Mouse (Mus musculus) midbrain, embryonic 13.5 days (tissue): ENCODE results near the gene Gm34653. TPM values are rescaled to one million over a fixed set of nuclear protein-coding genes. Genes with fewer than 3 reads are reported as not detected.
"Not testable (repeated sequence)": the region's sequence is repeated elsewhere in the genome, so short reads cannot be mapped to it uniquely, and the experiment has no call there.

Source experiments
- ATAC-seq: fragments of 200-750 bp; cut with Nextera tagmentation; 2 replicates; pipeline ENCODE4 v1.8.0; 2017; ENCODE audit warnings: mild to moderate bottlenecking, moderate TSS enrichment, moderate library complexity
- H3K27ac ChIP-seq: fragments of 300-500 bp; sonication (generic); 2 replicates; pipeline ENCODE4 v1.5.1; 2015; ENCODE audit warnings: inconsistent platforms, mild to moderate bottlenecking, moderate library complexity
- H3K27me3 ChIP-seq: fragments of 300-500 bp; sonication (generic); 2 replicates; pipeline ENCODE4 v1.6.1; 2015; ENCODE audit warnings: mild to moderate bottlenecking, inconsistent platforms
- H3K36me3 ChIP-seq: fragments of 300-500 bp; sonication (generic); 2 replicates; pipeline ENCODE4 v1.6.1; 2015; ENCODE audit warnings: mild to moderate bottlenecking, inconsistent platforms
- H3K4me1 ChIP-seq: fragments of 300-500 bp; sonication (generic); replicated peaks from 2 replicates; pipeline ENCODE4 v1.6.1; 2015; ENCODE audit warnings: inconsistent platforms
- H3K4me2 ChIP-seq: fragments of 300-500 bp; sonication (generic); replicated peaks from 2 replicates; pipeline ENCODE4 v1.6.1; 2015; ENCODE audit warnings: moderate library complexity, mild to moderate bottlenecking, inconsistent platforms
- H3K4me3 ChIP-seq: fragments of 300-500 bp; sonication (generic); replicated peaks from 2 replicates; pipeline ENCODE4 v1.5.1; 2015; ENCODE audit warnings: mild to moderate bottlenecking, inconsistent platforms
- H3K9ac ChIP-seq: fragments of 300-500 bp; sonication (generic); replicated peaks from 2 replicates; pipeline ENCODE4 v1.6.1; 2015; ENCODE audit warnings: mild to moderate bottlenecking, inconsistent platforms
- H3K9me3 ChIP-seq: fragments of 300-500 bp; sonication (generic); 2 replicates; pipeline ENCODE4 v1.6.1; 2016; ENCODE audit warnings: mild to moderate bottlenecking, inconsistent platforms
- WGBS: fragments of 180-500 bp; shearing (Covaris S2); methylation state at CpG from one replicate; pipeline ENCODE4 v1.1.7; 2015; 5-methylcytosine and 5-hydroxymethylcytosine counted together
- polyA plus RNA-seq: library from polyadenylated mRNA; unstranded; fragments of >200 nt; fragmentation: Nextera tagmentation; extraction: Ambion mirVana; gene quantifications from 2 replicates; pipeline ENCODE4 v1.2.1, GENCODE M21; 2015

The Gm34653 gene
- polyA plus RNA-seq, 1 experiment from 2014 or later: 0.19 TPM

DNA sequence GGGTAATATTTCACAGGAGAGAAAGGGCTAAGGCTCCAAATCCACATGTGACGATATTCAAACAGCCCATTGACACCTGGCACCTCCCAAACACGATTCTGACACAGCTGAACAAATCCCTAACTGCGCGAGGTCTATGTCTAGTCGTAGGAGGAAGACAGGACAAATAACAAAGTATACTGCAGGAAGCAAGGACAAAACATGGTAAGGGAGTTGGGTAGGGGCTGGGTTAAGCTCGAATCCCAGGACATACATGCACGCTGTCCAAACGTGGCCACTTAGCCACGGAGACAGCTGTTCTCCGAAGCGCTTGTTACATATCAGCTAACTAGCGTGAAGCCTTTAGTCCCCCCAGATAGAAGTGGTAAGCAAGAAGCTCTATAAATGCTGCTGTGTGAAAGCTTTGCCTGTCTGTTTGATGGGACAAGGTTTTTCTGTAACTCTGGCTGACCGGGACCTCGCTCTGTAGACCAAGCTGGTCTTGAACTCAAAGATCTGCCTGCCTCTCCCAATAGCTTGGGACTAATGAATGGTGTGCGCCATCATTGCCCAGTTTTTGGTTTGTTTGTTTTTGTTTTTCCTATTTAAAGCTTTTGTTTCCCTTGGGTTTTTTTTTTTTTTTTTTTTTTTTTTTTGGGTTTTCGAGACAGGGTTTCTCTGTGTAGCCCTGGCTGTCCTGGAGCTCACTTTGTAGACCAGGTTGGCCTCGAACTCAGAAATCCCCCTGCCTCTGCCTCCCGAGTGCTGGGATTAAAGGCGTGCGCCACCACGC is 6.2 kb upstream of the Gm34653 start:
- H3K27ac ChIP-seq: peak overlapping the region; percentile 82
- peak overlapping the region; percentile 89 for H3K9ac ChIP-seq

GRCm38 (mm10) chr2:34827591-34827990 is 5.2 kb upstream of the Gm34653 start:
- WGBS: 96% methylated on average over 4 of the region's 4 CpGs

More for the DNA sequence above, 6.2 kb upstream of the Gm34653 start:
- peaks cover 8% of the 10 kb centered on the region; the same call in 1 of the 2 replicates for H3K9me3 ChIP-seq
- H3K4me1 ChIP-seq: peaks cover 22% of the 10 kb centered on the region
- peak overlapping the region; percentile 79 for H3K4me3 ChIP-seq
- H3K36me3 ChIP-seq: peaks cover 3% of the 10 kb centered on the region; the same call in 1 of the 2 replicates
- 33% methylated on average over 20 of the region's 21 CpGs for WGBS
- peak; percentile 35; the same call in 1 of the 2 replicates for ATAC-seq
- 0 out of 2 replicates have a peak, but pooled peaks cover 8% of the 10 kb centered on the region for H3K27me3 ChIP-seq
- peak overlapping the region; percentile 70 for H3K4me2 ChIP-seq

DNA sequence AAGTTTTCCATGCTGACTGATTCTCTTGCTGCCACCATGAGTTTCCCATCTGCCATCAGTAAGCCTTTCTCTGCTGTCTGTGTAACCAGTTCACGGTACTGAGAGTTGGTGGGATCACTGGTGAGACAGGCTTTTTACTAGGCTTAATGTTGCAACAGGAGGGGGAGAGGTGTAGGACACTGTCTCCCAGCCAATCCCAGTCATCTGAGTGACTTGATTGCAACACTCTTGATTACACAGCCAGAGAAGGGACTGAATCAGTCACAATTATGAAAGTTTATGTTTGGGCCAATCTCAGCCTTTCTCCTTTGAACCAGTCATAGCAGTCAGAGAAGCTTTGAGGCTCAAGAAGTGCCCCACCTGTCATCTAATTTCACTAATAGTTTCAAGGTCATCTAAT is 4.8 kb upstream of the Gm34653 start:
- Histone ChIP-seq H3K36me3 (no peaks in the 10 kb centered on the region), H3K27ac (no peak overlapping the region), H3K4me1 (peaks cover 22% of the 10 kb centered on the region), H3K9me3 (peaks cover 8% of the 10 kb centered on the region; the same call in 1 of the 2 replicates), H3K27me3 (0 out of 2 replicates have a peak, but pooled peaks cover 8% of the 10 kb centered on the region), H3K4me3 (no peak overlapping the region), H3K4me2 (no peak overlapping the region), H3K9ac (no peak overlapping the region)
- WGBS: 96% methylated on average over 1 of the region's 1 CpGs
- no peak for ATAC-seq

More at GRCm38 (mm10) chr2:34827591-34827990, 5.2 kb upstream of the Gm34653 start:
- Histone ChIP-seq H3K27ac (no peak overlapping the region), H3K4me3 (no peak overlapping the region), H3K9me3 (peaks cover 8% of the 10 kb centered on the region; the same call in 1 of the 2 replicates), H3K27me3 (0 out of 2 replicates have a peak, but pooled peaks cover 8% of the 10 kb centered on the region), H3K9ac (no peak overlapping the region), H3K4me2 (no peak overlapping the region), H3K36me3 (peaks cover 2% of the 10 kb centered on the region; the same call in 1 of the 2 replicates), H3K4me1 (peaks cover 22% of the 10 kb centered on the region)
- ATAC-seq: no peak

DNA sequence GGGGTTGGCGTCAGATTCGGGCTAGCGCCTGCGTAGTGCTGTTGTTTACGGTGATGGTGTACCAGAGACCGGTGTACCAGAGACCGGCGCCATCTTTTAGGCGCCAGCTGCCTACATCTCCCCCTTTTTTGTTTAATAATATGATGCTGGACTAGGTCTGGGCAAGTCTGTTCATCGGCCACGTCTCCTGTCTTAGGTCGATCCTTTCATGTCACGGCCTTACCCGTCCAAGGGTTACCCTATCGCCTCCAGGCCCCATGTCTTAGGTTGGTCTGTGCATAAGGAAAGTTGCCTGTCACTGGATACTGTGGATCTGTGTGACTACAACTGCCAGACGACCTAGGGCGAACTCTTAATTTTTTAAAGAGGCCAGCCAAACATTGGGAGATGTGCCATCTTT is 2.7 kb upstream of the Gm34653 start:
- 94% methylated on average over 17 of the region's 17 CpGs for WGBS
- H3K4me1 ChIP-seq: peaks cover 10% of the 10 kb centered on the region
- H3K4me2 ChIP-seq, H3K4me3 ChIP-seq, ATAC-seq, H3K9ac ChIP-seq, H3K27me3 ChIP-seq, H3K36me3 ChIP-seq, H3K27ac ChIP-seq, H3K9me3 ChIP-seq: not testable (repeated sequence)

- no peaks in the 10 kb centered on the region for H3K36me3 ChIP-seq
- H3K9ac ChIP-seq: no peak overlapping the region
- no peak overlapping the region for H3K4me3 ChIP-seq
- no peaks in the 10 kb centered on the region for H3K4me1 ChIP-seq
- 90% methylated on average over 17 of the region's 17 CpGs for WGBS
- H3K4me2 ChIP-seq: no peak overlapping the region
- no peaks in the 10 kb centered on the region for H3K27me3 ChIP-seq
- no peak for ATAC-seq
- H3K9me3 ChIP-seq: peaks cover 8% of the 10 kb centered on the region; the same call in 1 of the 2 replicates
- no peak overlapping the region for H3K27ac ChIP-seq
Measured at GRCm38 (mm10) chr2:34833624-34834023, 817 bp downstream of the Gm34653 start.

- H3K4me2 ChIP-seq: no peak overlapping the region
- no peak for ATAC-seq
- H3K9ac ChIP-seq: no peak overlapping the region
- no peaks in the 10 kb centered on the region for H3K4me1 ChIP-seq
- 80% methylated on average over 3 of the region's 3 CpGs for WGBS
- no peaks in the 10 kb centered on the region for H3K36me3 ChIP-seq
- no peaks in the 10 kb centered on the region for H3K9me3 ChIP-seq
- H3K27me3 ChIP-seq: no peaks in the 10 kb centered on the region
- H3K4me3 ChIP-seq: no peak overlapping the region
- no peak overlapping the region for H3K27ac ChIP-seq
Measured at GRCm38 (mm10) chr2:34835669-34836068, 2.9 kb downstream of the Gm34653 start.

DNA sequence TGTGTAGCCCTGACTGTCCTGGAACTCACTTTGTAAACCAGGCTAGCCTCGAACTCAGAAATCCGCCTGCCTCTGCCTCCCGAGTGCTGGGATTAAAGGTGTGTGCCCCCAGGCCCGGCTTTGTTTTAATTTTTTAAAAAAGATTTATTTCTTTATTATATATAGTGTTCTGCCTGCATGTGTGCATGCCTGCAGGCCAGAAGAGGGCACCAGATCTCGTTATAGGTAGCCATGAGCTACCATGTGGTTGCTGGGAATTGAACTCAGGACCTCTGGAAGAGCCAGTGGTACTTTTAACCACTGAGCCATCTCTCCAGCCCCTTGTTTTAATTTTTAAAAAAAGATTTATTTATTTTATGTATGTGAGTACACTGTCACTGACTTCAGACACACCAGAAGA is 7.3 kb downstream of the Gm34653 start:
- H3K4me2 ChIP-seq, H3K4me1 ChIP-seq, H3K36me3 ChIP-seq, H3K9ac ChIP-seq, H3K4me3 ChIP-seq, H3K9me3 ChIP-seq, H3K27me3 ChIP-seq, ATAC-seq, H3K27ac ChIP-seq: not testable (repeated sequence)
- WGBS: 84% methylated on average over 5 of the region's 5 CpGs

- no peaks in the 10 kb centered on the region for H3K36me3 ChIP-seq
- H3K4me3 ChIP-seq: no peak overlapping the region
- H3K9me3 ChIP-seq: no peaks in the 10 kb centered on the region
- no peak for ATAC-seq
- H3K9ac ChIP-seq: no peak overlapping the region
- no peaks in the 10 kb centered on the region for H3K27me3 ChIP-seq
- no peak overlapping the region for H3K4me2 ChIP-seq
- no peaks in the 10 kb centered on the region for H3K4me1 ChIP-seq
- no peak overlapping the region for H3K27ac ChIP-seq
- WGBS: 87% methylated on average over 8 of the region's 8 CpGs
Measured at GRCm38 (mm10) chr2:34841706-34842105, 8.9 kb downstream of the Gm34653 start.

GRCm38 (mm10) chr2:34843211-34843939 is 10.6 kb downstream of the Gm34653 start:
- WGBS: 90% methylated on average over 11 of the region's 11 CpGs

GRCm38 (mm10) chr2:34847702-34848101 is 14.9 kb downstream of the Gm34653 start:
- H3K9me3 ChIP-seq: no peaks in the 10 kb centered on the region
- H3K4me2 ChIP-seq: no peak overlapping the region
- no peaks in the 10 kb centered on the region for H3K4me1 ChIP-seq
- no peaks in the 10 kb centered on the region for H3K27me3 ChIP-seq
- WGBS: 96% methylated on average over 1 of the region's 1 CpGs
- no peak overlapping the region for H3K4me3 ChIP-seq
- no peak for ATAC-seq
- no peak overlapping the region for H3K9ac ChIP-seq
- no peak overlapping the region for H3K27ac ChIP-seq
- peaks cover 36% of the 10 kb centered on the region for H3K36me3 ChIP-seq

More at GRCm38 (mm10) chr2:34843211-34843939, 10.6 kb downstream of the Gm34653 start:
- Histone ChIP-seq H3K4me2 (no peak overlapping the region), H3K9ac (no peak overlapping the region), H3K9me3 (no peaks in the 10 kb centered on the region), H3K4me3 (no peak overlapping the region), H3K36me3 (no peaks in the 10 kb centered on the region), H3K27me3 (no peaks in the 10 kb centered on the region), H3K27ac (no peak overlapping the region), H3K4me1 (no peaks in the 10 kb centered on the region)
- no peak for ATAC-seq

DNA sequence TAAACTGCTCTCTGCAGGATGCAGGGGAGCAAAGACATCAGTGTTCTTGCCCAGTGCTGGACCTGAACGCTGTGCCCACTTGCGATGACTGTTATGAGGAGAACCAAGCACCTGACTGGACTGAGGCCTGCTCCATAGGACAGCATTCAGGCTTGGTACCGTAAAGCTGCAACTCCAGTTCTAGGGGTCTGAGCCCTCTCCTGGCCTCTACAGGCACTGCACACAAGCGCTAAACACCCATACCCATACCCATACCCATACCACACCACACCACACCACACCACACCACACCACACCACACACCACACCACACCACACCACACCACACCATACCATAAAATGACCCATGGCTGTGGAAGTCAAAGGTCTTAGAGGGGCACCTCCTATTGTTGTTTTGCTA is 22.5 kb downstream of the Gm34653 start:
- no peak overlapping the region for H3K9ac ChIP-seq
- no peak for ATAC-seq
- H3K9me3 ChIP-seq: no peaks in the 10 kb centered on the region
- H3K4me3 ChIP-seq: no peak overlapping the region
- no peaks in the 10 kb centered on the region for H3K4me1 ChIP-seq
- WGBS: 94% methylated on average over 4 of the region's 4 CpGs
- no peaks in the 10 kb centered on the region for H3K27me3 ChIP-seq
- no peak overlapping the region for H3K27ac ChIP-seq
- no peak overlapping the region for H3K4me2 ChIP-seq
- peaks cover 97% of the 10 kb centered on the region for H3K36me3 ChIP-seq

- Histone ChIP-seq H3K27ac (no peak overlapping the region), H3K36me3 (peaks cover 91% of the 10 kb centered on the region), H3K4me2 (no peak overlapping the region), H3K4me1 (no peaks in the 10 kb centered on the region), H3K9me3 (no peaks in the 10 kb centered on the region), H3K4me3 (no peak overlapping the region), H3K9ac (no peak overlapping the region), H3K27me3 (no peaks in the 10 kb centered on the region)
- 96% methylated on average over 8 of the region's 8 CpGs for WGBS
- no peak for ATAC-seq
Measured at GRCm38 (mm10) chr2:34857728-34858127, 24.9 kb downstream of the Gm34653 start.
